Mouse (Mus musculus): ENCODE measurements around the gene Fibp. TPM values are rescaled to one million over a fixed set of nuclear protein-coding genes. Genes with fewer than 3 reads are reported as not detected.
A peak's percentile ranks its signal among the peaks of the same experiment; 100 is the strongest.

Fibp gene
- polyA plus RNA-seq, 1 experiment from 2014 or later: 151 TPM

GRCm38 (mm10) chr19:5429219-5429618 lies 31.2 kb upstream of the Fibp start:
- WGBS: 87% methylated on average over 4 of the region's 4 CpGs
- no peak for DNase-seq (ENCODE audit: low spot score)
- Histone ChIP-seq H3K4me1 (replicated peaks; ENCODE audit: control insufficient read depth, insufficient read depth, low read length) (peaks cover 18% of the 10 kb centered on the region), H3K27ac (no peak overlapping the region), H3K4me2 (replicated peaks) (no peak overlapping the region), H3K27me3 (ENCODE audit: control insufficient read depth, insufficient read depth, low read length) (no peaks in the 10 kb centered on the region), H3K36me3 (replicated peaks; ENCODE audit: control insufficient read depth, insufficient read depth) (peaks cover 25% of the 10 kb centered on the region), H3K4me3 (replicated peaks; ENCODE audit: low read length) (no peak overlapping the region), H3K9ac (no peak overlapping the region), H3K9me3 (ENCODE audit: control insufficient read depth, low read length) (no peaks in the 10 kb centered on the region)
- no peak for ATAC-seq (ENCODE audit: low FRiP score)

- ATAC-seq (ENCODE audit: low FRiP score) (no peak), DNase-seq (ENCODE audit: low spot score) (no peak)
- Histone ChIP-seq H3K36me3 (replicated peaks; ENCODE audit: control insufficient read depth, insufficient read depth) (peaks cover 25% of the 10 kb centered on the region), H3K4me3 (replicated peaks; ENCODE audit: low read length) (no peak overlapping the region), H3K27me3 (ENCODE audit: control insufficient read depth, insufficient read depth, low read length) (no peaks in the 10 kb centered on the region), H3K9me3 (ENCODE audit: control insufficient read depth, low read length) (no peaks in the 10 kb centered on the region), H3K27ac (no peak overlapping the region), H3K9ac (no peak overlapping the region), H3K4me2 (replicated peaks) (no peak overlapping the region), H3K4me1 (replicated peaks; ENCODE audit: control insufficient read depth, insufficient read depth, low read length) (peaks cover 18% of the 10 kb centered on the region)
- WGBS: 74% methylated on average over 8 of the region's 8 CpGs
These were observed 30.6 kb upstream of the Fibp start for GRCm38 (mm10) chr19:5429806-5430205.

GRCm38 (mm10) chr19:5430408-5430807 lies 30.0 kb upstream of the Fibp start:
- Histone ChIP-seq H3K9me3 (ENCODE audit: control insufficient read depth, low read length) (no peaks in the 10 kb centered on the region), H3K4me1 (replicated peaks; ENCODE audit: control insufficient read depth, insufficient read depth, low read length) (peaks cover 18% of the 10 kb centered on the region), H3K27me3 (ENCODE audit: control insufficient read depth, insufficient read depth, low read length) (no peaks in the 10 kb centered on the region), H3K4me3 (replicated peaks; ENCODE audit: low read length) (no peak overlapping the region), H3K27ac (no peak overlapping the region), H3K9ac (no peak overlapping the region), H3K36me3 (replicated peaks; ENCODE audit: control insufficient read depth, insufficient read depth) (peaks cover 25% of the 10 kb centered on the region), H3K4me2 (replicated peaks) (no peak overlapping the region)
- DNase-seq (ENCODE audit: low spot score): no peak
- whole genome bisulfite sequencing: 74% methylated on average over 1 of the region's 1 CpGs
- ATAC-seq (ENCODE audit: low FRiP score): no peak

GRCm38 (mm10) chr19:5431911-5432464 lies 28.4 kb upstream of the Fibp start:
- no peak overlapping the region for H3K9ac ChIP-seq

DNA sequence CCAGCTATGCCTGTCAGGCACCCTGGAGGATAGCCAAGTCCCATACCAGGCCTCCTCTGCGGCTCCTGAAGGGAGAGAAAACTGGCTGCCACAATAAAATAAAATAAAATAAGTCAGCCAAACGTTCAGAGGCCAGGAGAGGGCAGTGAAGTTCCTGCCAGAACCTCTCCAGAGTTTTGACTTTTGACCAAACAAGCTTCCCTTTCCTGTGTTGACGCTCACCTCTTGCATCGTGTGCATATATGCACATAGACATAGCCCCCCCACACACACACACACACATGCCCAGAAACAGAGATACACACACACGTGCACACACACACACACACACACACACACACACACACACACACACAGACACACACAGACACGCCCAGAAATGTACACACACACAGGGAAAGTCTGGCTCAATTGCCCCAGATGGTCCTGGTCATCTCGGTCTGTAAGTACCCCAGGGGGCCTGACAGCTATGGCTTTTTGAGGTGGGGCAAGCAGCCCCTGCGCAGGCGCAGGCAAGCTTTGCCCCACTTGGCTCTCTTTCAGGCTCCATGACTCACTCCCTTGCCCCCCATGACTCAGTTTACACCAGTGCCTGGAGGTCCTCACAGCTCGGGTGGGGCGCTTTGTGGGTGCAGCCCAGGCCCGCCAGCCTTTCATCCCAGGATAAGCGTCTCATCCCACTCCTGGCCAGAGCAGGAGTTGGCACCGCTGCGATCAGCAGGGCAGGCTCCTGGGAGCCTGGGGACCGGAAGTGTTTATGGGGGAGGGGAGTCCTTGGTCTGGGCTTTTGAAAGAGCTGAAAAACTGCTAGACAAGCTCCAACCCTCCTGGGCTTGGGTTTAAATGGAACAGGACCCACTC lies 27.2 kb upstream of the Fibp start:
- peaks cover 6% of the 10 kb centered on the region for H3K4me1 ChIP-seq (replicated peaks; ENCODE audit: control insufficient read depth, insufficient read depth, low read length)
- peak overlapping the region; percentile 43; the same call in 1 of the 2 replicates for H3K27ac ChIP-seq
- no peaks in the 10 kb centered on the region for H3K27me3 ChIP-seq (ENCODE audit: control insufficient read depth, insufficient read depth, low read length)
- WGBS: 12% methylated on average over 16 of the region's 16 CpGs
- peak overlapping the region; percentile 51 for H3K4me2 ChIP-seq (replicated peaks)
- DNase-seq (ENCODE audit: low spot score): peak; percentile 40
- peak; percentile 37; the same call in 1 of the 2 replicates for ATAC-seq (ENCODE audit: low FRiP score)
- peak overlapping the region; percentile 17 for H3K4me3 ChIP-seq (replicated peaks; ENCODE audit: low read length)
- no peaks in the 10 kb centered on the region for H3K9me3 ChIP-seq (ENCODE audit: control insufficient read depth, low read length)
- H3K36me3 ChIP-seq (replicated peaks; ENCODE audit: control insufficient read depth, insufficient read depth): 0 out of 2 replicates have a peak, but pooled peaks cover 5% of the 10 kb centered on the region
- peak overlapping the region; percentile 39 for H3K9ac ChIP-seq

More at GRCm38 (mm10) chr19:5431911-5432464, 28.4 kb upstream of the Fibp start:
- no peak overlapping the region for H3K27ac ChIP-seq
- H3K9me3 ChIP-seq (ENCODE audit: control insufficient read depth, low read length): no peaks in the 10 kb centered on the region
- WGBS: 74% methylated on average over 4 of the region's 4 CpGs
- DNase-seq (ENCODE audit: low spot score) (no peak), ATAC-seq (ENCODE audit: low FRiP score) (no peak)
- H3K36me3 ChIP-seq (replicated peaks; ENCODE audit: control insufficient read depth, insufficient read depth): peaks cover 13% of the 10 kb centered on the region
- peaks cover 6% of the 10 kb centered on the region for H3K4me1 ChIP-seq (replicated peaks; ENCODE audit: control insufficient read depth, insufficient read depth, low read length)
- no peaks in the 10 kb centered on the region for H3K27me3 ChIP-seq (ENCODE audit: control insufficient read depth, insufficient read depth, low read length)
- H3K4me2 ChIP-seq (replicated peaks): no peak overlapping the region
- no peak overlapping the region for H3K4me3 ChIP-seq (replicated peaks; ENCODE audit: low read length)

- no peak for DNase-seq (ENCODE audit: low spot score)
These were observed 26.5 kb upstream of the Fibp start for GRCm38 (mm10) chr19:5433951-5434350.

DNA sequence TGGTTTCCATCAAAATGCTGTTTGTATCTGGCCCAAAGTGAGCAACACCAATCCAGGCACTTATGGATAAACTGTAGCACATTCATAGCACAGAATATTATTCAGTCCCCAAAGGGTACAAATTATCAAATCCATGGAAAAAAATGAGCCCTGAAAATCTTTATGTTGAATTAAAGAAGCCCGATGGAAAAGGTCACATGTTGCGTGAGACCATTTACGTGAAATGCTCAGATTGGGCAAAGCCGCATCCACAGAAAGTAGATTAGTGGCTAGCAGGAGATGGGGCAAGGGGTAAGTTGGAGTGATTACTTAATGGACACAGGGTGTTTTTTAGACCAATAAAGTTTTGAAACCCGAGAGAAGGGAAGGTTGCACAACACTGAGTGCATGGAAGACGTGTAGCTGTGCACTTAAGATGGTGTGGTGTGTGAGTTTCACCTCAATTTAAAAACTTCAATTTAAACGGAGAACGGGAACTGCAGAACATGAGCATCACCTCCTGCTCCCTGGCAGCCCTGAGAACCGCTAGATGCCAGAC lies 16.0 kb upstream of the Fibp start:
- WGBS: 67% methylated on average over 9 of the region's 9 CpGs
- Histone ChIP-seq H3K4me2 (replicated peaks) (no peak overlapping the region), H3K9ac (no peak overlapping the region), H3K36me3 (replicated peaks; ENCODE audit: control insufficient read depth, insufficient read depth) (no peaks in the 10 kb centered on the region), H3K4me3 (replicated peaks; ENCODE audit: low read length) (no peak overlapping the region), H3K4me1 (replicated peaks; ENCODE audit: control insufficient read depth, insufficient read depth, low read length) (peaks cover 10% of the 10 kb centered on the region; the same call in 1 of the 2 replicates), H3K27me3 (ENCODE audit: control insufficient read depth, insufficient read depth, low read length) (peaks cover 46% of the 10 kb centered on the region), H3K9me3 (ENCODE audit: control insufficient read depth, low read length) (no peaks in the 10 kb centered on the region), H3K27ac (no peak overlapping the region)
- no peak for ATAC-seq (ENCODE audit: low FRiP score)
- DNase-seq (ENCODE audit: low spot score): no peak

More at GRCm38 (mm10) chr19:5433951-5434350, 26.5 kb upstream of the Fibp start:
- Histone ChIP-seq H3K36me3 (replicated peaks; ENCODE audit: control insufficient read depth, insufficient read depth) (0 out of 2 replicates have a peak, but pooled peaks cover under 1% of the 10 kb centered on the region), H3K9me3 (ENCODE audit: control insufficient read depth, low read length) (no peaks in the 10 kb centered on the region), H3K9ac (peak overlapping the region; percentile 39), H3K4me2 (replicated peaks) (peak overlapping the region; percentile 51), H3K27me3 (ENCODE audit: control insufficient read depth, insufficient read depth, low read length) (no peaks in the 10 kb centered on the region), H3K4me3 (replicated peaks; ENCODE audit: low read length) (no peak overlapping the region), H3K27ac (peak overlapping the region; percentile 43; the same call in 1 of the 2 replicates), H3K4me1 (replicated peaks; ENCODE audit: control insufficient read depth, insufficient read depth, low read length) (peaks cover 6% of the 10 kb centered on the region)
- no peak for ATAC-seq (ENCODE audit: low FRiP score)
- WGBS: 75% methylated on average over 7 of the region's 7 CpGs

- Histone ChIP-seq H3K9me3 (ENCODE audit: control insufficient read depth, low read length) (no peaks in the 10 kb centered on the region), H3K36me3 (replicated peaks; ENCODE audit: control insufficient read depth, insufficient read depth) (no peaks in the 10 kb centered on the region), H3K27ac (no peak overlapping the region), H3K4me2 (replicated peaks) (no peak overlapping the region), H3K4me3 (replicated peaks; ENCODE audit: low read length) (no peak overlapping the region), H3K4me1 (replicated peaks; ENCODE audit: control insufficient read depth, insufficient read depth, low read length) (peaks cover 10% of the 10 kb centered on the region; the same call in 1 of the 2 replicates), H3K9ac (no peak overlapping the region), H3K27me3 (ENCODE audit: control insufficient read depth, insufficient read depth, low read length) (peaks cover 51% of the 10 kb centered on the region)
- DNase-seq (ENCODE audit: low spot score) (no peak), ATAC-seq (ENCODE audit: low FRiP score) (no peak)
- 35% methylated on average over 7 of the region's 7 CpGs for WGBS
These were observed 15.5 kb upstream of the Fibp start for GRCm38 (mm10) chr19:5444954-5445353.

- 86% methylated on average over 5 of the region's 5 CpGs for WGBS
- no peaks in the 10 kb centered on the region for H3K36me3 ChIP-seq (replicated peaks; ENCODE audit: control insufficient read depth, insufficient read depth)
- DNase-seq (ENCODE audit: low spot score) (no peak), ATAC-seq (ENCODE audit: low FRiP score) (no peak)
- no peak overlapping the region for H3K27ac ChIP-seq
- peaks cover 10% of the 10 kb centered on the region; the same call in 1 of the 2 replicates for H3K4me1 ChIP-seq (replicated peaks; ENCODE audit: control insufficient read depth, insufficient read depth, low read length)
- H3K9me3 ChIP-seq (ENCODE audit: control insufficient read depth, low read length): no peaks in the 10 kb centered on the region
- H3K4me2 ChIP-seq (replicated peaks): no peak overlapping the region
- H3K9ac ChIP-seq: no peak overlapping the region
- H3K27me3 ChIP-seq (ENCODE audit: control insufficient read depth, insufficient read depth, low read length): peaks cover 57% of the 10 kb centered on the region
- no peak overlapping the region for H3K4me3 ChIP-seq (replicated peaks; ENCODE audit: low read length)
These were observed 14.7 kb upstream of the Fibp start for GRCm38 (mm10) chr19:5445747-5446146.
